Mouse (Mus musculus) embryonic facial prominence, embryonic 15.5 days (tissue): ENCODE measurements around the gene Polr2l. TPM values are rescaled to one million over a fixed set of nuclear protein-coding genes. Genes with fewer than 3 reads are reported as not detected.
A peak's percentile ranks its signal among the peaks of the same experiment; 100 is the strongest.
"Not testable (repeated sequence)": the region's sequence is repeated elsewhere in the genome, so short reads cannot be mapped to it uniquely, and the experiment has no call there.

Source experiments
- ATAC-seq: fragments of 200-750 bp; cut with Nextera tagmentation; 2 replicates; pipeline ENCODE4 v1.8.0; 2017; ENCODE audit warnings: low read depth, moderate TSS enrichment; ENCODE audit not compliant: insufficient number of reproducible peaks, low FRiP score, low TSS enrichment
- H3K27ac ChIP-seq: fragments of 300-500 bp; sonication (generic); replicated peaks from 2 replicates; pipeline ENCODE4 v1.5.1; 2015; ENCODE audit warnings: mild to moderate bottlenecking, inconsistent platforms
- H3K27me3 ChIP-seq: fragments of 300-500 bp; sonication (generic); 2 replicates; pipeline ENCODE4 v1.6.1; 2015; ENCODE audit warnings: inconsistent platforms
- H3K36me3 ChIP-seq: fragments of 300-500 bp; sonication (generic); 2 replicates; pipeline ENCODE4 v1.6.1; 2015; ENCODE audit warnings: mild to moderate bottlenecking, inconsistent platforms
- H3K4me1 ChIP-seq: fragments of 300-500 bp; sonication (generic); 2 replicates; pipeline ENCODE4 v1.6.1; 2015; ENCODE audit warnings: inconsistent platforms
- H3K4me2 ChIP-seq: fragments of 300-500 bp; sonication (generic); replicated peaks from 2 replicates; pipeline ENCODE4 v1.6.1; 2015; ENCODE audit warnings: mild to moderate bottlenecking, inconsistent platforms
- H3K4me3 ChIP-seq: fragments of 300-500 bp; sonication (generic); replicated peaks from 2 replicates; pipeline ENCODE4 v1.5.1; 2015; ENCODE audit warnings: mild to moderate bottlenecking, inconsistent platforms
- H3K9ac ChIP-seq: fragments of 300-500 bp; sonication (generic); 2 replicates; pipeline ENCODE4 v1.6.1; 2015; ENCODE audit warnings: inconsistent platforms
- H3K9me3 ChIP-seq: fragments of 300-500 bp; sonication (generic); replicated peaks from 2 replicates; pipeline ENCODE4 v1.6.1; 2016; ENCODE audit warnings: inconsistent platforms
- WGBS: fragments of 180-500 bp; shearing (Covaris S2); methylation state at CpG from one replicate; pipeline ENCODE4 v1.1.7; 2015; 5-methylcytosine and 5-hydroxymethylcytosine counted together
- polyA plus RNA-seq: library from polyadenylated mRNA; unstranded; fragments of >200 nt; fragmentation: Nextera tagmentation; extraction: Ambion mirVana; gene quantifications from 2 replicates; pipeline ENCODE4 v1.2.1, GENCODE M21; 2015

Polr2l gene
- polyA plus RNA-seq, 1 experiment from 2014 or later: 63.9 TPM

DNA sequence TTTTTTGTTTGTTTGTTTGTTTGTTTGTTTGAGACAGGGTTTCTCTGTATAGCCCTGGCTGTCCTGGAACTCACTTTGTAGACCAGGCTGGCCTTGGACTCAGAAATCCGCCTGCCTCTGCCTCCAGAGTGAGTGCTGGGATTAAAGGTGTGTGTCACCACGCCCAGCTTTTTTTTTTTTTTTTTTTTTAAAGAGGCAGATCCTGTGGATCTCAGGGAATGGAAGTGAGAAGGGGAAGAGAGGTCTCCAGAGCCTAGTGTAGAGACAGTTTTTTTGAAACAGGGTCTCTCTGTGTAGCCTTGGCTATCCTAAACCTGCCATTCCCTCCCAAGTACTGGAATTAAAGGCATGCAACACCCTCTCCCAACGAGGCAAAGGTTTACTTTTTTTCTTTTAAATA lies 28.6 kb downstream of the Polr2l start:
- not testable (repeated sequence) for ATAC-seq, H3K4me2 ChIP-seq, H3K27ac ChIP-seq, H3K9me3 ChIP-seq, H3K9ac ChIP-seq, H3K27me3 ChIP-seq, H3K4me3 ChIP-seq
- Histone ChIP-seq H3K36me3 (peaks cover 31% of the 10 kb centered on the region), H3K4me1 (peaks cover 42% of the 10 kb centered on the region)
- WGBS: 79% methylated on average over 3 of the region's 3 CpGs

DNA sequence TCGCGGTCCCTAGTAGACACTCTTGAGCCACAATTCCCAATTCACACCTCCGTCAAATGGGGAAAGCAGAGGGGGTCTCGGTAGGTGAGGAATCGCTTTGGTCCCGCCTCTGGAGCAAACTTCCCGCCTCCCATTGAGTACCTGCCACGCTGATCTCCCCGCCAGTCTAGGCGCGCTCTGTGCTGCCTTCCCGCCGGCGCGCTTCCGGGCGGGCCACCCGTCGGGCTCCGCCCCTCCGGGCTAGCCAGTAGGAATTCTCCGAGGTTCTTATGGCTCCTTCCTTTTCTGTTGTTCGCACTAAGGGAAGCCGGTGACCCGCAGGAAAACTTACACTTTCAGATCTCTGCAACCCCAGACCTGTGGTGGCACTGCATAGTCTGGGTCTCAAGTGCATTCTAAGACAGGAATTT lies 31.1 kb downstream of the Polr2l start, which contains the start of gene Pidd1:
Pidd1 (minus strand) TSS at position 198 of the 410 bp plus-strand sequence.
- WGBS: under 1% methylated on average over 25 of the region's 25 CpGs
- no peaks in the 10 kb centered on the region for H3K9me3 ChIP-seq
- 0 out of 2 replicates have a peak, but pooled peaks have one; percentile 63 for ATAC-seq

DNA sequence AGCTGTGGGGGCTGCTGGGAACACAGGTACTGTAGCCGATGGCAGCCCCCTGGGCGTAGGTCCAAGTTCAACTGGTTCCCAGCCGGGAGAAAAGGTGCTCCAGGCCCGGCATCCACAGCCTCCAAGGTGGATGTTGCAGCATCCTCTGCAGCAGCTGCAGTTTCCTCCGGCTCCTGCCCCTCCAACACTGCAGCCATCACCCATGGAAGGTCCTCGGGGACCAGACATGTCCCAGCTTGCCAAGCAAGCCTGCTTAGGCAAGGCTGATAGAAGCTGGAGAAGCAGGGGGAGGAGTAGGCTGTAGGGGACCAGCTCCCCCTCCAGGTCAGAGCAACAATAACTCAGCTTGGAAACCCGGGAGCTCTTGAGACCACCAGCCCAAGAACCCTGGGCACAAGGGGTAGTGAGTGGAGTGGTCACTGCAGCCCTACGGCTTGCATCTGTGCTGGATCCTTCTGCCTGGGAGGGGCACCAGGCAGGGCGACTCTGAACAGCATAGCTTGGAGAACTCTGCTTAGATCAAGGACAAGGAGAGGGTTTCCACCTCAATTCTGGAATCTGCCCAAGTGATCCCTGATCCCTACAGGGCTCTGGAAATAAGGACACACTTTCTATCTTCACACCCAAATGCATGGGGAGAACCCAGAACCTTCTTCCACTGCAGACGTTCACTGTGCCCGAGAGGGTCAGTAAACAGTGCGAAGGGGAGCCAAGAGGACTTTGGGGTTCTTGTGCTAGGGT lies 31.7 kb downstream of the Polr2l start:
- Histone ChIP-seq H3K27me3 (no peaks in the 10 kb centered on the region), H3K4me1 (peaks cover 43% of the 10 kb centered on the region), H3K27ac (peak overlapping the region; percentile 58; the same call in 1 of the 2 replicates), H3K36me3 (peaks cover 23% of the 10 kb centered on the region), H3K4me3 (peak overlapping the region; percentile 52), H3K9ac (peak overlapping the region; percentile 51), H3K9me3 (no peaks in the 10 kb centered on the region), H3K4me2 (peak overlapping the region; percentile 84)
- ATAC-seq: no peak
- 15% methylated on average over 12 of the region's 12 CpGs for WGBS

More for the DNA sequence above, 31.1 kb downstream of the Polr2l start, which contains the start of gene Pidd1:
- Histone ChIP-seq H3K4me1 (peaks cover 49% of the 10 kb centered on the region), H3K27ac (peak within 1 kb of the TSS; percentile 58), H3K36me3 (peaks cover 26% of the 10 kb centered on the region), H3K4me3 (peak within 1 kb of the TSS; percentile 52), H3K27me3 (no peaks in the 10 kb centered on the region), H3K4me2 (peak within 1 kb of the TSS; percentile 84), H3K9ac (peak within 1 kb of the TSS; percentile 51)

DNA sequence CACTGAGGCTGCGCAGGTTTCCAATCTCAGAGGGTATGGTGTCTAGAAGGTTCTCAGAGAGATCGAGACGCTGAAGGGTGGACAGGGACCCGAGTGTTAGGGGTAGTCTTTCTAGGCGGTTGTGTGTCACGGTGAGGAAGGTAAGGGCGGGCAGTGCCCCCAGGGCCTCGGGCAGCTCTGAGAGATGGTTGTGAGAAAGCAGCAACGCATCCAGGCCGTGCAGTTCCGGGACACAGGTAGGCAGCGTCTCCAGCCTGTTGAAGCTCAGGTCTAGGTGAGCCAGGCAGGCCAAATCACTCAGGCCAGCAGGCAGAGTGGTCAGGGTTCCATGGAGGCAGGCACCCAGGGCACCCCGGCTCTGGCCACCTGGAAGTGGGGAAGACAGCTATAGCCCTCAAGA lies 32.7 kb downstream of the Polr2l start:
- no peak for ATAC-seq
- no peaks in the 10 kb centered on the region for H3K9me3 ChIP-seq
- H3K4me2 ChIP-seq: peak overlapping the region; percentile 84
- H3K4me1 ChIP-seq: peaks cover 51% of the 10 kb centered on the region
- no peak overlapping the region for H3K27ac ChIP-seq
- H3K36me3 ChIP-seq: peaks cover 23% of the 10 kb centered on the region
- H3K27me3 ChIP-seq: no peaks in the 10 kb centered on the region
- WGBS: 88% methylated on average over 13 of the region's 13 CpGs
- H3K4me3 ChIP-seq: peak overlapping the region; percentile 52; the same call in 1 of the 2 replicates
- no peak overlapping the region for H3K9ac ChIP-seq

DNA sequence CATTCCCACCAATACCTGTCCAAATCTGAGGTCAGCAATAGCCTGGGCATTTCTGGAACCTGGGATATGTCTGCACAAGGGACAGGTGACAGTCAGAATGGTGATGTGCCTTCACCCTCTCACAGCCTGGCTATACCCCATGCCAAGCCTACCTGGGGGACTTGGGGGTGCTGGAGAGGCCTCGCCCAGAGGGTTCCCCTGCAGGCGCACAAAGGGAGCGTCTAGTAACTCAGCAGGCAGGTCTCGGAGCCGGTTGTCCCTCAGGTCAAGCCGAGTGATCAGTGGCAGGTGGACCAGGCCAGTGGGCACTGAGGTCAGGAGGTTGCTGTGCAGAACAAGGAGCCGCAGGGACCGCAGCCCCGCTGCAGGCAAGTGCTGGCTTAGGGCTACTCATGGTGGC lies 33.5 kb downstream of the Polr2l start:
- peaks cover 23% of the 10 kb centered on the region for H3K36me3 ChIP-seq
- H3K27me3 ChIP-seq: no peaks in the 10 kb centered on the region
- WGBS: 89% methylated on average over 9 of the region's 9 CpGs
- no peak overlapping the region for H3K27ac ChIP-seq
- no peaks in the 10 kb centered on the region for H3K9me3 ChIP-seq
- no peak overlapping the region for H3K4me2 ChIP-seq
- H3K9ac ChIP-seq: 0 out of 2 replicates have a peak overlapping the region, but pooled peaks have one; percentile 1
- H3K4me3 ChIP-seq: no peak overlapping the region
- peaks cover 55% of the 10 kb centered on the region for H3K4me1 ChIP-seq
- ATAC-seq: no peak

DNA sequence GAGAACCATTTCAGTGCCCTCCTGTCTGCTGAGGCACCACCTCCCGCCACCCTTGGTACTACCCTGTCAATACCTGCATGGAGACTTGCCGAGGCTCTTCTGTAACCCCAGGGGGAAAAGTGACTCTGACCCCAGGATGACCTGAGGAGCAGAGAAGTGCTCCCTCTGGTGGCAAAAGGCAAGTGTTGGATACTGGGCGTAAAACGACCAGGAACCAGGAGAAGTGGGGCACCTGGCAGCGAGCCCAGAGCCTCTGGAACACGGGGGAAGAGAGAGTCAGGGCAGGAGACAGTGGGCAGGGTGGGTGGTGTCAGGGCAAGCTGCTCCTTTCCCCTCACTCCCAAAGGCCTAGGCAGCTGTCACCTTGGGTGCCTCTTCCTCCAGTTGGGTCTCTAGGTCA lies 34.3 kb downstream of the Polr2l start:
- Histone ChIP-seq H3K9me3 (no peaks in the 10 kb centered on the region), H3K4me3 (no peak overlapping the region), H3K4me2 (no peak overlapping the region), H3K27ac (no peak overlapping the region), H3K9ac (no peak overlapping the region), H3K36me3 (peaks cover 23% of the 10 kb centered on the region), H3K4me1 (peaks cover 61% of the 10 kb centered on the region), H3K27me3 (no peaks in the 10 kb centered on the region)
- 25% methylated on average over 6 of the region's 6 CpGs for WGBS
- no peak for ATAC-seq

DNA sequence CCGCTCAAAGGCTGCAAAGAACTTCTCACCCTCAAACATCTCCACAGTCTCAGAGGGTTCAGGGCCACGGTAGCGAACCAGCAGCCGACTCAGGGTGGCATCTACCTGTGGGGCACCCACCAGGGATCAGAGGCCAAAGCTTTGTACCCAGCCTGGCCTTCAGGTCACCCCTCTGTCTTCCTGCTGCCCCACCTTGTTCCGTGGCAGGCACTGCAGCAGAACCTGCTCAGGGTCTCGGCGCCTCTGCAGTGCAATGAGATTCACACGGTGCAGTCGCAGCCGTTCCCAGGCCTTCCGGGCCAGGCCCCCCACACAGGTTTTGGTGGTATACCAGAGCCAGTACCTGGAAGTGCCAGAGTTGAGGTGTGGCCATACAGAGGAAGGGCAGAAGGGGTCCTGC lies 35.1 kb downstream of the Polr2l start:
- no peak overlapping the region for H3K27ac ChIP-seq
- H3K9me3 ChIP-seq: no peaks in the 10 kb centered on the region
- no peak overlapping the region for H3K9ac ChIP-seq
- no peaks in the 10 kb centered on the region for H3K27me3 ChIP-seq
- ATAC-seq: no peak
- WGBS: 94% methylated on average over 11 of the region's 11 CpGs
- no peak overlapping the region for H3K4me2 ChIP-seq
- H3K4me1 ChIP-seq: peaks cover 68% of the 10 kb centered on the region
- H3K36me3 ChIP-seq: peaks cover 23% of the 10 kb centered on the region
- H3K4me3 ChIP-seq: no peak overlapping the region

DNA sequence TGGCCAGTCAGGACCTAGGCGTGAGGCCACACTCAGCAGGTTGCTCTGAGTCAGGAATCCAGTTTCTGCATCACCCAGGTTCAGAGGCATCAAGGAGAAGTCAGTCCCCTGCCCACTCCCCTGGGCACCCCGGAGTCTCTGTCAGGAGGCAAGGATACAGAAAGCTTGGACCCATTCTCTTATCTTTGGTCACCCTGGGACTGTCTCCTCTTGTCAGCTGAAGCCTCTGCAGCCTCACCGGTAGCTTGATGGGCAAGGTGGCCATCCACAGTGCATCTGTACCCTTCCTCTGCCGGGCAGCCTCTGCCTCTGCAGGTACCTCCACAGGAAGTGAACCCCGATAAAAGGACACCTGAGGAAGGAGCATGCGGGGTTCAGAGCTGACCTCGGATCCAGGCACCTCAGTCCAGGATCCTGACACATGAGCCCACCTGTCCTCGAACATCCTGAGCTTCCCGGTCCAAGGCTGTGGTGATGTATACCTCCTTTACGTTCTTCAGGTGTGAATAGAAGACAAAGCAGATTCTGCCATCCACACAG lies 35.7 kb downstream of the Polr2l start:
- peaks cover 71% of the 10 kb centered on the region for H3K4me1 ChIP-seq
- no peak overlapping the region for H3K9ac ChIP-seq
- no peak overlapping the region for H3K27ac ChIP-seq
- no peak overlapping the region for H3K4me3 ChIP-seq
- H3K36me3 ChIP-seq: peaks cover 23% of the 10 kb centered on the region
- ATAC-seq: no peak
- WGBS: 93% methylated on average over 10 of the region's 10 CpGs
- H3K4me2 ChIP-seq: no peak overlapping the region
- H3K27me3 ChIP-seq: no peaks in the 10 kb centered on the region
- H3K9me3 ChIP-seq: no peaks in the 10 kb centered on the region

DNA sequence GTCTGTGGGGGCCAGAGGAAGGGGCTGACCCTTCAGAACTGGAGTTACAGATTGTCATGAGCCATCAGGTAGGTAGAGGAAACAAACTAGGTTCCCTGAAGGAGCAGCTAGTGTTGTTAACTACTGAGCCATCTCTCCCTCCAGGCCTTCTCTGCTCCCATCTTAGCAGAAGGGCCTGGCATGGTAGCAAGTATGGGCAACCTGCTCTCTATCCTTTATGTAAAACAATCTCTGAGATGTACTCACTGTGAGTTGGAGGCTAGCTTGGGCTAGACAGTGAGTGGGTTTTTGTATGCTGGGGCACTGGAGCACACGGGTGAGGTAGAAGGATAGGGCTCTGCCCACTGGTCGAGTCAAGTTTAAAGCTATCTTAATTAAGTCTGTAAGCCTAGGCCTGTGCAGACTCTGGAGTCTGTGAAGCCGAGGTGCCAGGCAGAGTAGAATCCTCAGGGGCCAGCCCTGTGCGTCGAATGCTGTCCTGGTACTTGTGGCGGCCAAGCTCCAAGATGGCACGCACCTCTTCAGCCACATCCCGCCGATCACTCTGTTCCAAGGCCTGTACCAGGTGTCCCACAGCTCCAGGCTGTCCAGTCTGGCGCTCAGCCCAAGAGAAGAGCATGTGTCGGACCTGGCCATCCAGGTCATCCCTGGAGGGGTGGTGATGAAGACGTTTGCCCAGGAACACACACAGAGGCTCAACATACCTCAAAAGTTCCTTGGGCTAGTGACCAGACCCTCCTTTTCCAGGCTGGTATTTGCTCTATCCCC lies 36.5 kb downstream of the Polr2l start:
- Histone ChIP-seq H3K27ac (no peak overlapping the region), H3K4me1 (peaks cover 71% of the 10 kb centered on the region), H3K27me3 (no peaks in the 10 kb centered on the region), H3K9ac (no peak overlapping the region), H3K36me3 (peaks cover 26% of the 10 kb centered on the region), H3K4me2 (no peak overlapping the region), H3K9me3 (no peaks in the 10 kb centered on the region), H3K4me3 (no peak overlapping the region)
- 90% methylated on average over 12 of the region's 12 CpGs for WGBS
- no peak for ATAC-seq

DNA sequence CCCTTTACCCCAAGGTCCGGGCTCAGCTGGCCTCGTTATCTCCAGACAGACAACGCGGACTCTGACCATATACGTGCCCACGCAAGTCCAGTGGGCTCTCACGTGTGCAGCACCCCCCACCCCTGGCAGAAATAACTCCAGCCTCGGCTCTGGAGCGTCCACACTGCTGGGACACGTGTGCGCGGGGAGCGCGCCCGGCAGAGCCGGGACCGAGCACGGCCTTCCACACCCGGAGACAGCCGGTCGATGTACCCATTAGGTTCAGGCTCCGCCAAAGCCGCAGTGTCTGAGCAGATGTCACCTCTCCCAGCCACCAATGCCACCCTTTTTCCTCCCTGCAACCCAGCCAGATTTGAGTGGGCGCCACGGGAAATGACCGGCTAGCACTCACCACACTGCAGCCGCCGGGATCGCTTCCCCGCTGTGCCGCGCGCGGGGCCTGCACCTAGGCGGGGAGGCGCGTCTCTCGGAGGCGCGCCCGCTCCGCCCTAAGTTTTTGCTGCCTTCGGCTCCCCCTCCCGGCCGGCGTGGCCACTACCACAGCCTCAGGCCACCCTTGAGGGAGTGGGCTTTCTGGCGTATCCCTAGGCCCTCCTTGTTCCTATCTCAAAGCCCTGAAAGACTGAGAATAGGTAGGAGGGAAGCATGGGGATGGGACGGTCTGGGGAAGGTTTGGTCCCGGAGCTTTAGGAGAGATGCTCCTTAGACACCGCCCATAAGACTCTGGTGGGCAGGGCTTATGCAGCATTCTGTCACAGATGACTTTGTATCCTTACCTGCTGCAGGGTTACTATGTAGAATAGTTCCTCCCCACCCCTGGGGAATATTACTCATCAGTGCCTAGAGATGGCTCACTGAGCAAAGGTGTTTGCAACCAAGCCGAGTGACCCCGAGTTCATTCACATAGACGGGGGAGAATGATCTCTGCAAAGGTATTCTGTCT lies 37.5 kb downstream of the Polr2l start, which contains the start of gene Slc25a22:
Slc25a22 (minus strand) TSS at position 715 of the 943 bp plus-strand sequence.
- peak; percentile 75 for ATAC-seq
- peak within 1 kb of the TSS; percentile 53 for H3K27ac ChIP-seq

More for the DNA sequence above, 37.5 kb downstream of the Polr2l start, which contains the start of gene Slc25a22:
- Histone ChIP-seq H3K9me3 (no peaks in the 10 kb centered on the region), H3K4me3 (peak within 1 kb of the TSS; percentile 68), H3K4me1 (peaks cover 63% of the 10 kb centered on the region), H3K36me3 (peaks cover 35% of the 10 kb centered on the region), H3K27me3 (no peaks in the 10 kb centered on the region), H3K9ac (peak within 1 kb of the TSS; percentile 49), H3K4me2 (peak within 1 kb of the TSS; percentile 88)
- WGBS: 5% methylated on average over 53 of the region's 53 CpGs
